Mouse (Mus musculus): Measurements from ENCODE around the gene 1700015G11Rik. TPM values are rescaled to one million over a fixed set of nuclear protein-coding genes. Genes with fewer than 3 reads are reported as not detected.
A peak's percentile ranks its signal among the peaks of the same experiment; 100 is the strongest.

The 1700015G11Rik gene
- total RNA-seq (2018; cell fraction: chromatin; rRNA removed) = not detected
- not detected for total RNA-seq (2018; cell fraction: cytosol; rRNA removed)
- not detected for total RNA-seq (2018; cell fraction: nucleus; rRNA removed)
- not detected in 3 replicates for polyA plus RNA-seq (2018)

DNA sequence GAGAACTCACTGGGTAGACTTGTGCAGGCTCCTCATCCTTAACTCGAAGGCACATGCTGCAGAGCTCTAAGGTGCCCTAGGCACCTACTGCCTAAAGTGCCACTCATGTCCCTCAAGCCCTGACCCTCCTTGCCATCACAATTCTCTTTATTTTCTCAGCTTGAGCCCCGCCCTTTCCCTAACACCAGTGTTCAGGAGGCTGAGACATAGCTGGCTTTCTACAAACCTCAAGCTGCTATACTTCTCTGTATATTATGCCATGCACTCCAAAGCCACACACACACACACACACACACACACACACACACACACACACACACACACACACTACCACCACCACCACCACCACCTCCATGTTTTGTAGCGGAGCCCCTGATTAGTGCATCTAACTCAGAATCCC is at the start of gene 1700015G11Rik:
1700015G11Rik (minus strand) TSS at position 101 of the 400 bp plus-strand sequence.
- 96% methylated on average over 2 of the region's 3 CpGs for WGBS (ENCODE audit: missing documents)
- no peaks in the 10 kb centered on the region for H3K79me2 ChIP-seq (ENCODE audit: inconsistent target)

GRCm38 (mm10) chr7:52056954-52057353 is 41.4 kb upstream of the 1700015G11Rik start:
- WGBS (ENCODE audit: missing documents) = 86% methylated on average over 2 of the region's 2 CpGs
- Histone ChIP-seq H3K79me2 (ENCODE audit: inconsistent target) (no peaks in the 10 kb centered on the region), H3K36me3 (ENCODE audit: inconsistent target) (no peaks in the 10 kb centered on the region), H3K4me3 (ENCODE audit: inconsistent target) (no peak overlapping the region), H3K27ac (no peak overlapping the region)

More for the DNA sequence above, at the start of gene 1700015G11Rik:
- no peak within 1 kb of the TSS for H3K27ac ChIP-seq
- H3K4me3 ChIP-seq (ENCODE audit: inconsistent target) = no peak within 1 kb of the TSS
- no peaks in the 10 kb centered on the region for H3K36me3 ChIP-seq (ENCODE audit: inconsistent target)

GRCm38 (mm10) chr7:52056274-52056673 is 40.7 kb upstream of the 1700015G11Rik start:
- Histone ChIP-seq H3K79me2 (ENCODE audit: inconsistent target) (no peaks in the 10 kb centered on the region), H3K4me3 (ENCODE audit: inconsistent target) (no peak overlapping the region), H3K27ac (no peak overlapping the region), H3K36me3 (ENCODE audit: inconsistent target) (no peaks in the 10 kb centered on the region)
- WGBS (ENCODE audit: missing documents) = 79% methylated on average over 4 of the region's 4 CpGs

- H3K4me3 ChIP-seq (ENCODE audit: inconsistent target) = no peak overlapping the region
- WGBS (ENCODE audit: missing documents) = 70% methylated on average over 2 of the region's 2 CpGs
These were observed 40.3 kb upstream of the 1700015G11Rik start for GRCm38 (mm10) chr7:52055831-52056230.

DNA sequence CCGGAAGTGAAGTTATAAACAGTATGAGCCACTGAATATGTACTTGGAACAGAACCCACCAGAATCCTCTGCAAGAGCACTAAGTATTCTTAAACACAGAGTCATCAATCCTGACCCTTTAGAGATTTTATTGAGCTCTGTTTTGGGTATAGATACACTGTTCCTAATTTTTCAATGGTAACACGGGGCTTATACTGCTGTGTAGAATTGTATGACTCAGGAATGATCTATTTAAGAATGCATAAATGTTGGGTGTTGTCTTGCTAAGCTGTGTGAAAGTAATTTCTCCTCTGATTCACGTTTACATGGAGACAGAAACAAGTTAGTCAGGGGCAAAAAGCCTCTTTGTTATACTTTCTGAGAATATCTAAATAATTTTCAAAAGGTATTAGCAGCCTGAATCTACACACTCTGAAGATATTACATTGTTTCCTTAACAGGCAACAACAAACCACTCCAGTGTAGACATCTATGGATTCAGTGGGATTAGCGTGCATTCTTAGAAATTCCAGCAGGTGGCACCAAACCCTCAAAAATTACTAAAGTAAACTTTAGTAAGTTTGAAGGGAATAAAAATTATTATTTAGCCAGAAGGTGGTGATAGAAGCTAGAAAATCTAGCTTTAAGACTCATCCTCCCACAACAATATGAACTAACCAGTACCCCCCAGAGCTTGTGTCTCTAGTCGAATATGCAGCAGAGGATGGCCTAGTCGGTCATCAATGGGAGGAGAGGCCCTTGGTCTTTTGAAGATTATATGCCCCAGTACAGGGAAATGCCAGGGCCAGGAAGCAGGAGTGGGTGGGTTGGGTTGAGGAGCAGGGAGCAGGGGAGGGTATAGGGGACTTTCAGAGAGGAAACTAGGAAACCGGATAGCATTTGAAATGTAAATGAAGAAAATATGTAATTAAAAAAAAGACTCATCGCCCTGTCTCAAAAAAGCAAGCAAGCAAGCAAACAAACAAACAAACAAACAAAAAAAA is 22.4 kb upstream of the 1700015G11Rik start:
- Histone ChIP-seq H3K79me2 (ENCODE audit: inconsistent target) (no peaks in the 10 kb centered on the region), H3K36me3 (ENCODE audit: inconsistent target) (no peaks in the 10 kb centered on the region), H3K4me3 (ENCODE audit: inconsistent target) (no peak overlapping the region), H3K27ac (no peak overlapping the region)
- 54% methylated on average over 8 of the region's 8 CpGs for WGBS (ENCODE audit: missing documents)

More at GRCm38 (mm10) chr7:52055831-52056230, 40.3 kb upstream of the 1700015G11Rik start:
- no peaks in the 10 kb centered on the region for H3K79me2 ChIP-seq (ENCODE audit: inconsistent target)
- no peak overlapping the region for H3K27ac ChIP-seq
- H3K36me3 ChIP-seq (ENCODE audit: inconsistent target) = no peaks in the 10 kb centered on the region

DNA sequence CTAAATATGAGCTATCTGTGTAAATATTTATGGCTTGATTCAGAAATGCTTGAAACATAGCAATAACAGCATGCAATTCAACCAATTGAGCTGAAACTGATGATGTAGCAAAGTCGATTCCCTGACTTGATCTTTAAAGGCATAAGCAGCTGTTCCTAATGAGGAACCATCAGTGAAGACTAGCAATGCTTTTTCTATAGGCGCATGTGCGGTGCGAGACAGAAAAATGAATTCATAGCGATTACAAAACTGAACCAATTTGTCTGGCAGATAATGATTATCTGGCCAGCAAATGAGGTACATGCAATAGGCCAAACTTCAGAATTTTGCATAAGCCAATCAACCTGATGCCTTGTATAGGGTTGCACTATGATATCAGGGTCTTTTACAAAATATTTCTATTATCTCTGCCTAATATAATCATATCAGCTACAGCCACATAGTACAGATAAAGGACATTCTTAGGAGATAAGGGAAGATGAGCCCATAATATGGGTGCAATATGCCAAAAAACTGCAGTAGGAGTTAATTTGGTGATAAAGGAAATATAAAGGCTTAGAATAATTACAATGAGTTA is 8.6 kb upstream of the 1700015G11Rik start:
- whole genome bisulfite sequencing (ENCODE audit: missing documents) = 90% methylated on average over 5 of the region's 5 CpGs
- Histone ChIP-seq H3K27ac (no peak overlapping the region), H3K79me2 (ENCODE audit: inconsistent target) (no peaks in the 10 kb centered on the region), H3K36me3 (ENCODE audit: inconsistent target) (no peaks in the 10 kb centered on the region), H3K4me3 (ENCODE audit: inconsistent target) (no peak overlapping the region)

- H3K36me3 ChIP-seq (ENCODE audit: inconsistent target) = no peaks in the 10 kb centered on the region
- no peak overlapping the region for H3K4me3 ChIP-seq (ENCODE audit: inconsistent target)
- no peaks in the 10 kb centered on the region for H3K79me2 ChIP-seq (ENCODE audit: inconsistent target)
- H3K27ac ChIP-seq = no peak overlapping the region
- 49% methylated on average over 4 of the region's 4 CpGs for WGBS (ENCODE audit: missing documents)
These were observed 6.5 kb upstream of the 1700015G11Rik start for GRCm38 (mm10) chr7:52022039-52022438.

DNA sequence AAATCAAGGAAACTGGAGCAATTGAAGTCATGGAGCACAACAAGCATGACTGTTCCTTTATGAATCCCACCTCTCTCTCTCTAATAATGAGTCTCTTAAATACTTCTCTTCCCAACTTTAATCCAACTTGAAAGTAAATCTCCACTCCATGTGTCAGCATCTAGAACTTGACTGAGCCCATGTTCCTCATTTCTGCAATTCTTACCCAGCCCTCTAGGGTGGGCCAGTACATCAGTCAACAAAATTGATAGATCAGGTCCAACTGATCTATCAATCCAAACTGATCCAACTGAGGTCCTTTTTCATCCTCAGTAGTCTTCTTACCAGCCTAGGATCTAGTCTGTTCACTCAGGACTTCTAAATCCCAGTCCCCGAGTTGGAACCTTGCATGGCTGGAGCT is 348 bp downstream of the 1700015G11Rik start:
- WGBS (ENCODE audit: missing documents) = 100% methylated on average over 1 of the region's 1 CpGs
- H3K79me2 ChIP-seq (ENCODE audit: inconsistent target) = no peaks in the 10 kb centered on the region
- no peak overlapping the region for H3K4me3 ChIP-seq (ENCODE audit: inconsistent target)
- no peaks in the 10 kb centered on the region for H3K36me3 ChIP-seq (ENCODE audit: inconsistent target)
- no peak overlapping the region for H3K27ac ChIP-seq

GRCm38 (mm10) chr7:52013457-52013856 is 2.1 kb downstream of the 1700015G11Rik start:
- 82% methylated on average over 7 of the region's 7 CpGs for WGBS (ENCODE audit: missing documents)
- Histone ChIP-seq H3K4me3 (ENCODE audit: inconsistent target) (no peak overlapping the region), H3K36me3 (ENCODE audit: inconsistent target) (no peaks in the 10 kb centered on the region), H3K27ac (no peak overlapping the region), H3K79me2 (ENCODE audit: inconsistent target) (no peaks in the 10 kb centered on the region)

DNA sequence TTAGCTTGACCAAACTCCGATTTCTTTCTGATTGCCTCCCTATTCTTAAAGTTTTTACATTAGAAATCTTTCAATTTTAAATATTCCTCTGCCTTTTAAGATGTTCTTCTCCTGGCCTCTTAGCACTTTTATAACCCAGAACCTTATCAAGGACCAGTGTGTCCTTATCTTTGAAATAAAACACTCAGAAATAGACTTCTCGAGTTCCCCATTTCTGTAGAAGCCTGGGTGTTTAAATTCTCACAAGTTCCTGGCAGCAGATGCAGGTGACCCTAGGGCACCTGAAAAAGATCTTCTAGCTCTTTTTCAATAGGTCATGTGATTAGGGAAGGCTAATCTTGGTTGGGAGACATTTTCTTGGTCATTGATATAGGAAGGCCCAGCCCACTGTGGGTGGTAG is 8.4 kb downstream of the 1700015G11Rik start:
- Histone ChIP-seq H3K27ac (no peak overlapping the region), H3K4me3 (ENCODE audit: inconsistent target) (no peak overlapping the region), H3K36me3 (ENCODE audit: inconsistent target) (no peaks in the 10 kb centered on the region), H3K79me2 (ENCODE audit: inconsistent target) (no peaks in the 10 kb centered on the region)
- 64% methylated on average over 1 of the region's 2 CpGs for WGBS (ENCODE audit: missing documents)

DNA sequence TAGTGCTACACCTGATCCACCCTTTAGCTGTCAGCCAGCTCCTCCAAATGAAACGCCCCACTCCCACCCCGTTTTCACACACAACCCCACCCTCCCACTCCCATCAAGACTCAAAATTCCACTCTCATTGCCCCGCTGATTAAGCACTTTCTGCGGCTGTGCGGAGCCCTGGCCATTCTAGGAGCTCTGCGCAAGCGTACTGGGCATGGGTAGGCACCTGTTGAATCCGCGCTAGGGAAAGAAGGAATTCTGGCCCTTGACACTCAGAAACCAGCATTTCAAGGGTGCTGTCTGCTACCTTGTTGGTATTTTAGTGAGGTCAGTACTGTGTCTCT is 9.3 kb downstream of the 1700015G11Rik start:
- Histone ChIP-seq H3K4me3 (ENCODE audit: inconsistent target) (peak overlapping the region; percentile 27; the same call in 1 of the 2 replicates), H3K36me3 (ENCODE audit: inconsistent target) (no peaks in the 10 kb centered on the region), H3K79me2 (ENCODE audit: inconsistent target) (no peaks in the 10 kb centered on the region), H3K27ac (no peak overlapping the region)
- under 1% methylated on average over 9 of the region's 9 CpGs for WGBS (ENCODE audit: missing documents)

DNA sequence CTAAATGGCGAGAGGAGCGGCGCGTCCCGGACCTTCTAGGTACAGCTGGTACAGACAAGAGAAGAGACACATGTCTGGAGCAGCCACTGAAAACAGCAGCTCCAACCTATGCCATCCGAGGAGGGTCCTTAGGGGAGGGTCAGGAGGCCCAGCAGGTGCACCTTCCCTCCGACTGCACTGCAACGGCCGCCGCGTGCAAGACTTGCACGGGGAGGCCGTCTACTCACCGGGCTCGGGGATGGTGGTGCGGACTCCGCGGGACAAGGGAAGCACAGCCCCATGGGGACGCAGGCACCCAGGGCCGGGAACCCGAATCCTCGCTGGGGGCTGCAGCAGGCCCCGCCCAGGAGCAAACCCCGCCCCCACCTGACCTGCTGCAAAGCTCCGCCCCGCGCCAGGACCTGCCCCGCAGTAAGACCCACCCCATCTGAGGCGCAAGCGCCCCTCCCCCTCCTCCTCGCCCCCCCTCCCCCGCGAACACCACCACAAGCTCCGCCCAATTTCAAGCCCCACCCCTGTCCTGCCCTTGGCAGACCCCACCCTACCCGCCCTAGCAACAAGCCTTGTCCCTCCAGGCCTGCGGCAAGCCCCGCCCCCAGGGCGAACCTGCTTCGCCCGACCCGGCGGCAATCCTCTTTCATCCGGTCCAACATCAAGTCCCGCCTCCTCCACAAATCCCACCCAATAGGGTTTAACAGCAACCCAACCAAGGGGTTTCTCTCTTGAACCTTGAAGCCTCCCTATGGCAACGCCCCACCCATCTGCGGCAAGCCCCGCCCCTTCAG is 9.8 kb downstream of the 1700015G11Rik start, which contains the start of gene Svip:
Svip (minus strand) TSS at position 508 of the 785 bp plus-strand sequence.
- Histone ChIP-seq H3K36me3 (ENCODE audit: inconsistent target) (no peaks in the 10 kb centered on the region), H3K4me3 (ENCODE audit: inconsistent target) (peak within 1 kb of the TSS; percentile 45), H3K27ac (no peak within 1 kb of the TSS), H3K79me2 (ENCODE audit: inconsistent target) (no peaks in the 10 kb centered on the region)
- WGBS (ENCODE audit: missing documents) = 2% methylated on average over 34 of the region's 47 CpGs

GRCm38 (mm10) chr7:51991020-51991419 is 24.5 kb downstream of the 1700015G11Rik start:
- no peaks in the 10 kb centered on the region for H3K36me3 ChIP-seq (ENCODE audit: inconsistent target)
- 87% methylated on average over 3 of the region's 3 CpGs for WGBS (ENCODE audit: missing documents)
- H3K27ac ChIP-seq = no peak overlapping the region
- no peak overlapping the region for H3K4me3 ChIP-seq (ENCODE audit: inconsistent target)
- H3K79me2 ChIP-seq (ENCODE audit: inconsistent target) = no peaks in the 10 kb centered on the region

- 2% methylated on average over 6 of the region's 6 CpGs for WGBS (ENCODE audit: missing documents)
These were observed 28.6 kb downstream of the 1700015G11Rik start for GRCm38 (mm10) chr7:51986909-51987308.

More at GRCm38 (mm10) chr7:51986909-51987308, 28.6 kb downstream of the 1700015G11Rik start:
- Histone ChIP-seq H3K79me2 (ENCODE audit: inconsistent target) (no peaks in the 10 kb centered on the region), H3K4me3 (ENCODE audit: inconsistent target) (no peak overlapping the region), H3K36me3 (ENCODE audit: inconsistent target) (no peaks in the 10 kb centered on the region), H3K27ac (no peak overlapping the region)
